Mouse (Mus musculus) midbrain, embryonic 16.5 days (tissue): ENCODE measurements around the gene Cxcl15. TPM values are rescaled to one million over a fixed set of nuclear protein-coding genes. Genes with fewer than 3 reads are reported as not detected.

Experiments
- ATAC-seq: fragments of 200-750 bp; cut with Nextera tagmentation; 2 replicates; pipeline ENCODE4 v1.8.0; 2017; ENCODE audit warnings: moderate TSS enrichment
- H3K27ac ChIP-seq: fragments of 300-500 bp; sonication (generic); 2 replicates; pipeline ENCODE4 v1.5.1; 2014; ENCODE audit warnings: mild to moderate bottlenecking, low read length, mixed read lengths
- H3K27me3 ChIP-seq: fragments of 300-500 bp; sonication (generic); 2 replicates; pipeline ENCODE4 v1.6.1; 2014; ENCODE audit warnings: low read depth, low read length, mixed read lengths; ENCODE audit not compliant: control insufficient read depth, insufficient read depth
- H3K36me3 ChIP-seq: fragments of 300-500 bp; sonication (generic); 2 replicates; pipeline ENCODE4 v1.6.1; 2014; ENCODE audit warnings: mild to moderate bottlenecking, low read length, moderate library complexity, mixed read lengths; ENCODE audit not compliant: control insufficient read depth, insufficient read depth
- H3K4me1 ChIP-seq: fragments of 300-500 bp; sonication (generic); 2 replicates; pipeline ENCODE4 v1.6.1; 2014; ENCODE audit warnings: mild to moderate bottlenecking, low read length, mixed read lengths; ENCODE audit not compliant: control insufficient read depth, insufficient read depth
- H3K4me2 ChIP-seq: fragments of 300-500 bp; sonication (generic); 2 replicates; pipeline ENCODE4 v1.6.1; 2014; ENCODE audit warnings: mild to moderate bottlenecking, low read length, mixed read lengths
- H3K4me3 ChIP-seq: fragments of 300-500 bp; sonication (generic); 2 replicates; pipeline ENCODE4 v1.5.1; 2014; ENCODE audit warnings: low read depth, mild to moderate bottlenecking, low read length, moderate library complexity, mixed read lengths
- H3K9ac ChIP-seq: fragments of 300-500 bp; sonication (generic); 2 replicates; pipeline ENCODE4 v1.6.1; 2014; ENCODE audit warnings: low read depth, low read length, mixed read lengths
- H3K9me3 ChIP-seq: fragments of 300-500 bp; sonication (generic); replicated peaks from 2 replicates; pipeline ENCODE4 v1.6.1; 2014; ENCODE audit warnings: mild to moderate bottlenecking, low read length, mixed read lengths; ENCODE audit not compliant: control insufficient read depth, poor library complexity, severe bottlenecking
- WGBS: fragments of 180-500 bp; shearing (Covaris S2); extraction: QIAGEN DNeasy Blood & Tissue Kit; methylation state at CpG from one replicate; pipeline ENCODE4 v1.1.7; 2014; 5-methylcytosine and 5-hydroxymethylcytosine counted together
- polyA plus RNA-seq: library from polyadenylated mRNA; unstranded; fragments of >200 nt; fragmentation: Nextera tagmentation; extraction: Ambion mirVana; gene quantifications from 2 replicates; pipeline ENCODE4 v1.2.1, GENCODE M21; 2015

Gene Cxcl15
- polyA plus RNA-seq, 1 experiment from 2014 or later, result not detected

DNA sequence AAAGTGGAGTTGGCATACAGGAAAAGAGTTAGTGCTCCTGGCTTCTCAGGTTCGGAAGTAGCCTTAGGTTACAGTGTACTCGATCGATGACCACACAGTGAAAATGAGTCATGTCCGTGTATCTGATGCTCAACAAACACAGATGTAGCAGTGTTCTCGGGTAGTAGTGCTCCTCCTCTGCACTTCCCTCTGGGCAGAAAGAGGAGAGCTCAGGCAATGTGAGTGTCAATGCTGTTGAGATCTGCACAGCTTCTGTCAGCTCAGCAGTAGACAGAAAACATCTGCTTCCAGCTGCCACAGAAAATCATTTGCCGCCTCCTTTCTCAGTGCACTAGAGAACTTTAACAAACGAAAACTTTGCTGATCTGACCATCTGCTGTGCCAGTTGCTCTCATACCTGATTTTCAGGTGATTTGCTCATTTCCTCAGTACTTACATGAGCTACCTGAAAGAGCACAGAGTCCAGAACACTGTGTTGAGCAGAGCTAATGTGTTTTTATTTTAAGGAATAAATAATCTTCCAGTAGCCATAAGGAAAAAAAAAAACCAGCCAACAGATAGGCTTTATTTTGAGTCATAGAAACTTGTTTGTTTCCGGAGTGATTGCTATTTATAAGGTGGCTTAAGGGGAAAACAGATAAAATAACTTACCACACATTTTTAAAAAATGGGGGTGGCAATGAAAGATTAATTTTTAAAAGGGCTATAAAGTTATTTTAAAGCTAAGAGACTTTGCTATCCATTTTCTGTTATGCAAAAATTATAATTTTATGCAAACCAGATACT is 28.3 kb upstream of the Cxcl15 start:
- Histone ChIP-seq H3K36me3 (no peaks in the 10 kb centered on the region), H3K4me2 (no peak overlapping the region), H3K27ac (no peak overlapping the region), H3K9me3 (no peaks in the 10 kb centered on the region), H3K4me1 (no peaks in the 10 kb centered on the region), H3K27me3 (no peaks in the 10 kb centered on the region; the same call in 1 of the 2 replicates), H3K9ac (no peak overlapping the region), H3K4me3 (no peak overlapping the region)
- ATAC-seq, result no peak
- 86% methylated on average over 8 of the region's 8 CpGs for WGBS

DNA sequence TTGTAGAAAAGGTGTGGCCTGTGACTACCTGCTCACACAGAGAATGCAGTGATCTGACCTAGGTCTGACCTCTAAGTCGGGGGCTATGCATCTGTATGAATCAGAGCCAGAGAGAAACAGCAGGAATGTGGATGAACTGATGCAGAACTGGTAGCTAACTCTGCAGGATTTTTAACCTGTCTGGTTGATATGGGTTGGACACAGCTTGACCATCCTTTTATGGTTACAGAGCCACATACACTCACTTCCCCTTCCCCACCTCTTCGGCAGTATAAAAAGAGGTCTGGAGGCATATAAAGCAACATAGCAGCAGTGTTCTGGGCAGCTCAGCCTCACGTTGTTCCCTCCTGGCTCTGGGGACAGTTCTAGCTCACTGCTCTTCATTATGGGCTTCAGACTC is 26.1 kb upstream of the Cxcl15 start, which contains the start of gene Ppbp:
TSS of gene Ppbp (plus strand) at position 301 of the 400 bp plus-strand sequence.
- Histone ChIP-seq H3K9ac (no peak within 1 kb of the TSS), H3K4me3 (no peak within 1 kb of the TSS), H3K4me2 (no peak within 1 kb of the TSS), H3K27me3 (no peaks in the 10 kb centered on the region), H3K27ac (no peak within 1 kb of the TSS), H3K4me1 (no peaks in the 10 kb centered on the region), H3K36me3 (no peaks in the 10 kb centered on the region), H3K9me3 (no peaks in the 10 kb centered on the region)
- no peak for ATAC-seq
- WGBS, result 69% methylated on average over 3 of the region's 3 CpGs

- Histone ChIP-seq H3K4me3 (no peak overlapping the region), H3K4me2 (no peak overlapping the region), H3K27ac (no peak overlapping the region), H3K36me3 (no peaks in the 10 kb centered on the region), H3K27me3 (no peaks in the 10 kb centered on the region), H3K9me3 (no peaks in the 10 kb centered on the region), H3K4me1 (no peaks in the 10 kb centered on the region), H3K9ac (no peak overlapping the region)
- WGBS, result 57% methylated on average over 3 of the region's 3 CpGs
- no peak for ATAC-seq
Measured at GRCm38 (mm10) chr5:90771369-90771768, 23.0 kb upstream of the Cxcl15 start.

DNA sequence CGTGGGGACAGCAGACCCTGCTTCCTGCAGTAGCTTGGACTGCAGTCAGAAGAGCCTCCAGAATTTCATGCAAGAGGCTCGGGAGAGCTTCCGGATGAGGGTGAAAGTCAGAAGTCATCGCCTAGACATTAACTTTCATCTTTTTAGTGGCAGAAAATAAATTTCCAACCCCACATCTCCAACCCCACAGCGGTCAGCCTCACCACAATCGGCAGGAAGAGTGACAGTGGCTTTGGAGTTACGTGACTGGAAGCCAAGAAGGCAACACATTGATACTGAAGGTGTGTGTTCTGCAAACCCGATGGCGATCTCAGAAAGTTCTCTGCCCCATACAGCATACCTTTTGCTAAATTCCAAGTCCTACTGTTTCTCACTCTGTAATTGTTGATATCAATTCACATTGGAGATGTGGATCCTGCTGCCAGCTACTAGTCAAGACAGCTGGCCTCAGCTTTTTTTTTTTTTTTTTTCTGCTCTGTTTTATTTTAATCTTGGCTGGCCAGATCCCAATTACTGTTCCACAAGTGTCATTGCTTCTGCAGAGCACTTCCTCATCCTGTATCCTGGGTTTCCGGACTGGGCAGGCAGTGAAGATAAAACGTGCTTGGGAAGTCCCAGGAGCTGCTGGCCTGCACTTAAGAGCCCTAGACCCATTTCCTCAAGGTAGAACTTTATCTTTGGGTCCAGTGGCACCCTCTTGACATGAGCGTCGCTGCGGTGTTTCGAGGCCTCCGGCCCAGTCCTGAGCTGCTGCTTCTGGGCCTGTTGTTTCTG is 22.3 kb upstream of the Cxcl15 start, which contains the start of gene Pf4:
TSS of gene Pf4 (plus strand) at position 556 of the 774 bp plus-strand sequence.
- H3K9ac ChIP-seq, result no peak within 1 kb of the TSS
- H3K4me2 ChIP-seq, result no peak within 1 kb of the TSS
- no peaks in the 10 kb centered on the region for H3K36me3 ChIP-seq
- no peak for ATAC-seq
- WGBS, result 92% methylated on average over 16 of the region's 16 CpGs
- no peak within 1 kb of the TSS for H3K4me3 ChIP-seq
- H3K9me3 ChIP-seq, result no peaks in the 10 kb centered on the region
- no peak within 1 kb of the TSS for H3K27ac ChIP-seq
- H3K27me3 ChIP-seq, result no peaks in the 10 kb centered on the region
- no peaks in the 10 kb centered on the region for H3K4me1 ChIP-seq

GRCm38 (mm10) chr5:90775562-90775961 is 18.8 kb upstream of the Cxcl15 start:
- Histone ChIP-seq H3K36me3 (no peaks in the 10 kb centered on the region), H3K9me3 (no peaks in the 10 kb centered on the region), H3K4me2 (no peak overlapping the region), H3K4me1 (no peaks in the 10 kb centered on the region), H3K4me3 (no peak overlapping the region), H3K27ac (no peak overlapping the region), H3K27me3 (no peaks in the 10 kb centered on the region), H3K9ac (no peak overlapping the region)
- 96% methylated on average over 5 of the region's 5 CpGs for WGBS
- ATAC-seq, result no peak

- Histone ChIP-seq H3K36me3 (no peaks in the 10 kb centered on the region), H3K4me2 (no peak overlapping the region), H3K9me3 (no peaks in the 10 kb centered on the region), H3K4me1 (no peaks in the 10 kb centered on the region), H3K4me3 (no peak overlapping the region), H3K27ac (no peak overlapping the region), H3K27me3 (no peaks in the 10 kb centered on the region), H3K9ac (no peak overlapping the region)
- 83% methylated on average over 10 of the region's 10 CpGs for WGBS
- ATAC-seq, result no peak
Measured at GRCm38 (mm10) chr5:90777621-90778020, 16.7 kb upstream of the Cxcl15 start.

DNA sequence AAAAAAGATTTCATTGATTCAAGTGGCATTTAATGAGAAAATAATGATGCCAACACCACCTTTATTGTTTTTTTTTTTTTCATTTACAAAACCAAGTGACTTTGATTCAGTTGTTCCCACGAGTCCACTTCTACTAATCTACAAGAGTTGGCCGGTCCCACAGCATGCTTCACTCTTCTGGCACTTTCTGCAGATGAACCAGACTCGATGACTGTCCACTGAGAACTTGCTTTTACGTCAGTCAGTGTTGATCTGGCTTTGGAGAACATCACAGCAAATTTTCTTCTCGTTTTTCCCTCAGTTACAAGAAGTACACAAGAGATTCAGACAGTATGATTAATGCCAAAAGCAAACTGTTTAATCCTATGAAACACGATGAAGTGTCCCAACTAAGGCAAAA is 15.5 kb upstream of the Cxcl15 start:
- H3K4me3 ChIP-seq, result no peak overlapping the region
- no peak overlapping the region for H3K4me2 ChIP-seq
- ATAC-seq, result no peak
- no peak overlapping the region for H3K9ac ChIP-seq
- WGBS, result 87% methylated on average over 6 of the region's 6 CpGs
- no peaks in the 10 kb centered on the region for H3K9me3 ChIP-seq
- no peaks in the 10 kb centered on the region for H3K4me1 ChIP-seq
- no peaks in the 10 kb centered on the region for H3K36me3 ChIP-seq
- H3K27ac ChIP-seq, result no peak overlapping the region
- H3K27me3 ChIP-seq, result no peaks in the 10 kb centered on the region

DNA sequence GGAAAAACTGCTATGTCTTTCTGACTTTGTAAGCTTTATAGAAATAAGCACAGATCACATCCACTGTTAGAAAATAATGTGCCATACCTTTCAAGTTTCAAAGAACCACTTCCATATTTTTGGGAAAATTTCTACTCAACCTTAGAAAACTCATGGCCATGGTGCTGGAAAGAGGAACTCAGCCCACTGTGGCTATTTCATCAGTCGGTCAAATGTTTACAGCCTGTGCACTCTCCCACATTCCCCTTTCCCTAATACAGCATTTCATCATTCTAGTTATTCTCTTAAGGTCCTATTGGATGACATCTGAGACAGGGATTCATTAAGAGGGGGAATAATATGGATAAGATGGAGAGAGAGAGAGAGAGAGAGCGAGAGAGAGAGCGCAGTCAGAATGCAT is 10.6 kb upstream of the Cxcl15 start:
- ATAC-seq, result no peak
- no peaks in the 10 kb centered on the region for H3K9me3 ChIP-seq
- no peak overlapping the region for H3K4me3 ChIP-seq
- no peaks in the 10 kb centered on the region for H3K36me3 ChIP-seq
- no peak overlapping the region for H3K4me2 ChIP-seq
- WGBS, result 90% methylated on average over 3 of the region's 3 CpGs
- no peak overlapping the region for H3K9ac ChIP-seq
- H3K27ac ChIP-seq, result no peak overlapping the region
- H3K4me1 ChIP-seq, result no peaks in the 10 kb centered on the region
- H3K27me3 ChIP-seq, result no peaks in the 10 kb centered on the region
